ENCODE assay signal across 15 mouse cellular contexts in genomic region chr2:72782355-72782754, GRCm38 (mm10).
DNase-seq lines count a peak whose midpoint lies in the region; ATAC-seq and TF ChIP-seq lines count a peak whose summit lies in the region.
"Had no signal": no experiment of that assay in that cellular context is flagged by ENCODE, and none has a peak within 500 bp of the region (broad histone marks: within the 10 kb centered on the region; RNA-seq: fewer than 3 reads in every experiment).

No protein-coding gene starts in this region.

- H3K9ac ChIP-seq in kidney, embryonic 14.5 days (ENCODE audit: low read depth, low read length): no peak overlapping the region
- H3K9ac ChIP-seq in lung, postnatal 0 days (replicated peaks; ENCODE audit: low read depth): no peak overlapping the region
- H3K9ac ChIP-seq: embryonic facial prominence, embryonic 13.5 days had no signal

- no peaks in the 10 kb centered on the region for H3K36me3 ChIP-seq in kidney, embryonic 14.5 days (ENCODE audit: control insufficient read depth, insufficient read depth, low read length)
- H3K36me3 ChIP-seq in lung, postnatal 0 days (ENCODE audit: insufficient read depth, low read length): no peaks in the 10 kb centered on the region
- H3K36me3 ChIP-seq in thymus, adult 2 months (ENCODE audit: control insufficient read depth, insufficient read depth, low read length): no peaks in the 10 kb centered on the region
- H3K36me3 ChIP-seq: embryonic facial prominence, embryonic 13.5 days; midbrain, embryonic 10.5 days had no signal

- no peak for TF ChIP-seq CTCF in lung, postnatal 0 days (IDR thresholded peaks at IDR 0.05)
- TF ChIP-seq CTCF in thymus, adult 2 months (IDR thresholded peaks at IDR 0.05; ENCODE audit: borderline replicate concordance, control insufficient read depth, extremely low read depth, insufficient read depth, low read length, poor library complexity): no peak

- WGBS in kidney, embryonic 14.5 days: 52% methylated on average over 7 of the region's 7 CpGs
- 44% methylated on average over 7 of the region's 7 CpGs for WGBS in lung, postnatal 0 days
- 90% methylated on average over 7 of the region's 7 CpGs for WGBS in thymus, adult 2 months

- TF ChIP-seq POLR2A in thymus, adult 2 months (IDR thresholded peaks at IDR 0.05; ENCODE audit: control insufficient read depth, extremely low read depth, insufficient read depth, low read length, poor library complexity): no peak

- no peak overlapping the region for H3K4me2 ChIP-seq in kidney, embryonic 14.5 days (replicated peaks; ENCODE audit: low read depth, low read length)
- no peak overlapping the region for H3K4me2 ChIP-seq in lung, postnatal 0 days (replicated peaks; ENCODE audit: low read depth, low read length)
- H3K4me2 ChIP-seq: embryonic facial prominence, embryonic 13.5 days had no signal

- DNase-seq in kidney, adult 11 months: peak; percentile 21
- DNase-seq in urinary bladder, postnatal 14 days (ENCODE audit: low spot score): peak; percentile 12
- DNase-seq in urinary bladder, postnatal 36 days (ENCODE audit: low spot score in 2 of 2): no peak
- DNase-seq in lung, postnatal 0 days (ENCODE audit: low spot score): peak; percentile 75
- no peak for DNase-seq in retina, postnatal 1 day
- no peak for DNase-seq in thymus, adult 2 months
- DNase-seq: adrenal gland, adult 8-10 months; cerebellum, postnatal 25 days; heart, adult 18-20 months; heart, postnatal 4 days; thymus, postnatal 14 days had no signal

- no peaks in the 10 kb centered on the region for H3K4me1 ChIP-seq in kidney, embryonic 14.5 days (ENCODE audit: control insufficient read depth, insufficient read depth, low read length)
- no peaks in the 10 kb centered on the region for H3K4me1 ChIP-seq in lung, postnatal 0 days (ENCODE audit: insufficient read depth, low read depth, low read length)
- H3K4me1 ChIP-seq in thymus, adult 2 months (replicated peaks; ENCODE audit: control insufficient read depth, insufficient read depth, low read length): no peaks in the 10 kb centered on the region

- ATAC-seq in kidney, embryonic 14.5 days (ENCODE audit: low FRiP score, low TSS enrichment): no peak
- ATAC-seq in lung, postnatal 0 days: peak; percentile 84

- H3K9me3 ChIP-seq in kidney, embryonic 14.5 days (ENCODE audit: control insufficient read depth, low read length): no peaks in the 10 kb centered on the region; the same call in 1 of the 2 replicates
- H3K9me3 ChIP-seq in lung, postnatal 0 days (ENCODE audit: low read length): no peaks in the 10 kb centered on the region
- H3K9me3 ChIP-seq: embryonic facial prominence, embryonic 13.5 days; midbrain, embryonic 10.5 days had no signal

- TF ChIP-seq EP300 in lung, postnatal 0 days (IDR thresholded peaks at IDR 0.05): peak; percentile 9; the same call in 1 of the 2 replicates

- no peak overlapping the region for H3K4me3 ChIP-seq in kidney, embryonic 14.5 days (ENCODE audit: low read length)
- H3K4me3 ChIP-seq in lung, postnatal 0 days (ENCODE audit: low read depth, low read length): no peak overlapping the region
- H3K4me3 ChIP-seq in thymus, adult 2 months (ENCODE audit: control insufficient read depth, insufficient read depth, low read length): no peak overlapping the region
- H3K4me3 ChIP-seq: embryonic facial prominence, embryonic 13.5 days; midbrain, embryonic 10.5 days had no signal

- H3K27ac ChIP-seq in kidney, embryonic 14.5 days (ENCODE audit: low read depth, low read length): no peak overlapping the region
- no peak overlapping the region for H3K27ac ChIP-seq in lung, postnatal 0 days (ENCODE audit: low read length)
- no peak overlapping the region for H3K27ac ChIP-seq in thymus, adult 2 months (ENCODE audit: control insufficient read depth, insufficient read depth, low read length)
- H3K27ac ChIP-seq: embryonic facial prominence, embryonic 13.5 days; midbrain, embryonic 10.5 days had no signal

- no peaks in the 10 kb centered on the region for H3K27me3 ChIP-seq in kidney, embryonic 14.5 days (ENCODE audit: control insufficient read depth, insufficient read depth, low read length)
- no peaks in the 10 kb centered on the region for H3K27me3 ChIP-seq in lung, postnatal 0 days (replicated peaks; ENCODE audit: insufficient read depth, low read length)
- no peaks in the 10 kb centered on the region for H3K27me3 ChIP-seq in thymus, adult 2 months (ENCODE audit: control insufficient read depth, insufficient read depth, low read length)
- H3K27me3 ChIP-seq: CH12.LX; embryonic facial prominence, embryonic 13.5 days had no signal

Comparison
In these comparisons a context has a peak if more than half of its experiments do, and no peak if none do; other contexts are left out.
1. DNase-seq: peak in kidney, adult 11 months (single experiment), urinary bladder, postnatal 14 days (single experiment) and lung, postnatal 0 days (single experiment); none in urinary bladder, postnatal 36 days (0 of 2), retina, postnatal 1 day (single experiment) and thymus, adult 2 months (single experiment).